Mouse (Mus musculus): ENCODE data around the gene Hist1h3c. TPM values are rescaled to one million over a fixed set of nuclear protein-coding genes. Genes with fewer than 3 reads are reported as not detected.

The Hist1h3c gene
- polyA plus RNA-seq, 1 experiment from 2014 or later: 1.4 TPM

GRCm38 (mm10) chr13:23760972-23761864 is 15.8 kb upstream of the Hist1h3c start, which contains the start of gene Hist1h4a:
Gene Hist1h4a, minus strand, starts transcription at chr13:23761230.
- peak within 1 kb of the TSS; percentile 88 for H3K4me2 ChIP-seq (replicated peaks; ENCODE audit: low read depth)
- H3K9ac ChIP-seq (ENCODE audit: low read depth, low read length): peak within 1 kb of the TSS; percentile 26
- no peak for TF ChIP-seq CTCF (IDR thresholded peaks at IDR 0.05; ENCODE audit: low read depth)
- H3K27me3 ChIP-seq (replicated peaks; ENCODE audit: control insufficient read depth, insufficient read depth, low read length): no peaks in the 10 kb centered on the region
- no peaks in the 10 kb centered on the region for H3K9me3 ChIP-seq (ENCODE audit: control insufficient read depth)
- peak; percentile 66 for ATAC-seq
- peak within 1 kb of the TSS; percentile 44 for H3K4me3 ChIP-seq (ENCODE audit: low read depth, low read length)
- H3K36me3 ChIP-seq (ENCODE audit: control insufficient read depth, insufficient read depth): no peaks in the 10 kb centered on the region
- under 1% methylated on average over 66 of the region's 72 CpGs for WGBS
- H3K27ac ChIP-seq (ENCODE audit: low read depth, low read length): peak within 1 kb of the TSS; percentile 85
- H3K4me1 ChIP-seq (replicated peaks; ENCODE audit: control insufficient read depth, insufficient read depth, low read length): peaks cover 12% of the 10 kb centered on the region

GRCm38 (mm10) chr13:23760240-23760971 is 15.0 kb upstream of the Hist1h3c start:
- peaks cover 12% of the 10 kb centered on the region for H3K4me1 ChIP-seq (replicated peaks; ENCODE audit: control insufficient read depth, insufficient read depth, low read length)
- H3K4me2 ChIP-seq (replicated peaks; ENCODE audit: low read depth): peak overlapping the region; percentile 88
- no peak for ATAC-seq
- peak; percentile 39 for TF ChIP-seq CTCF (IDR thresholded peaks at IDR 0.05; ENCODE audit: low read depth)
- H3K9ac ChIP-seq (ENCODE audit: low read depth, low read length): peak overlapping the region; percentile 26
- no peaks in the 10 kb centered on the region for H3K27me3 ChIP-seq (replicated peaks; ENCODE audit: control insufficient read depth, insufficient read depth, low read length)
- no peaks in the 10 kb centered on the region for H3K36me3 ChIP-seq (ENCODE audit: control insufficient read depth, insufficient read depth)
- no peaks in the 10 kb centered on the region for H3K9me3 ChIP-seq (ENCODE audit: control insufficient read depth)
- WGBS: under 1% methylated on average over 19 of the region's 27 CpGs
- peak overlapping the region; percentile 85 for H3K27ac ChIP-seq (ENCODE audit: low read depth, low read length)
- H3K4me3 ChIP-seq (ENCODE audit: low read depth, low read length): peak overlapping the region; percentile 44

DNA sequence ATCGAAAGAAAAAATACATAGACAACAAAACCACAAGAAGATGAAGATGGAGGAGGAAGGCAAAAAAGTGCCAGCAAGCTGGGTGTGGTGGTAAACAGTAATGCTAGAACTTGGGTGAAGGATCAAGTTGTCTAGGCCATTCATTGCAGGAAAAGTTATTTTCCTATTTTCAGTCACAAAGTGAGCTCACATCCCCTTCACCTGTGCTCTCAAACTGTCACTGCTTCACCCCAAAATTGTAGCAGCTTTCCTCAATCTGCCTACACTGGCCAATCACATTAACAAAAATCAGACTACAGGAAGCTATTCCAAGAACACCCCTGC is 14.5 kb upstream of the Hist1h3c start:
- H3K9ac ChIP-seq (ENCODE audit: low read depth, low read length): no peak overlapping the region
- H3K4me2 ChIP-seq (replicated peaks; ENCODE audit: low read depth): no peak overlapping the region; the same call in 1 of the 2 replicates
- H3K4me3 ChIP-seq (ENCODE audit: low read depth, low read length): no peak overlapping the region
- H3K9me3 ChIP-seq (ENCODE audit: control insufficient read depth): no peaks in the 10 kb centered on the region
- 77% methylated on average over 1 of the region's 1 CpGs for WGBS
- peaks cover 12% of the 10 kb centered on the region for H3K4me1 ChIP-seq (replicated peaks; ENCODE audit: control insufficient read depth, insufficient read depth, low read length)
- no peak for ATAC-seq
- no peak overlapping the region for H3K27ac ChIP-seq (ENCODE audit: low read depth, low read length)
- no peaks in the 10 kb centered on the region for H3K27me3 ChIP-seq (replicated peaks; ENCODE audit: control insufficient read depth, insufficient read depth, low read length)
- H3K36me3 ChIP-seq (ENCODE audit: control insufficient read depth, insufficient read depth): no peaks in the 10 kb centered on the region
- no peak for TF ChIP-seq CTCF (IDR thresholded peaks at IDR 0.05; ENCODE audit: low read depth)

- no peaks in the 10 kb centered on the region for H3K36me3 ChIP-seq (ENCODE audit: control insufficient read depth, insufficient read depth)
- no peak overlapping the region for H3K9ac ChIP-seq (ENCODE audit: low read depth, low read length)
- no peaks in the 10 kb centered on the region for H3K9me3 ChIP-seq (ENCODE audit: control insufficient read depth)
- 82% methylated on average over 3 of the region's 3 CpGs for WGBS
- no peak overlapping the region for H3K4me3 ChIP-seq (ENCODE audit: low read depth, low read length)
- no peaks in the 10 kb centered on the region for H3K27me3 ChIP-seq (replicated peaks; ENCODE audit: control insufficient read depth, insufficient read depth, low read length)
- no peak for TF ChIP-seq CTCF (IDR thresholded peaks at IDR 0.05; ENCODE audit: low read depth)
- H3K4me1 ChIP-seq (replicated peaks; ENCODE audit: control insufficient read depth, insufficient read depth, low read length): peaks cover 10% of the 10 kb centered on the region
- no peak for ATAC-seq
- H3K27ac ChIP-seq (ENCODE audit: low read depth, low read length): no peak overlapping the region
- H3K4me2 ChIP-seq (replicated peaks; ENCODE audit: low read depth): no peak overlapping the region
Measured at GRCm38 (mm10) chr13:23759251-23759771, 13.9 kb upstream of the Hist1h3c start.

- TF ChIP-seq CTCF (IDR thresholded peaks at IDR 0.05; ENCODE audit: low read depth): no peak
- Histone ChIP-seq H3K36me3 (ENCODE audit: control insufficient read depth, insufficient read depth) (no peaks in the 10 kb centered on the region), H3K9me3 (ENCODE audit: control insufficient read depth) (no peaks in the 10 kb centered on the region), H3K9ac (ENCODE audit: low read depth, low read length) (no peak overlapping the region), H3K27me3 (replicated peaks; ENCODE audit: control insufficient read depth, insufficient read depth, low read length) (no peaks in the 10 kb centered on the region), H3K4me2 (replicated peaks; ENCODE audit: low read depth) (peak overlapping the region; percentile 66; the same call in 1 of the 2 replicates), H3K4me1 (replicated peaks; ENCODE audit: control insufficient read depth, insufficient read depth, low read length) (peaks cover 5% of the 10 kb centered on the region; the same call in 1 of the 2 replicates), H3K27ac (ENCODE audit: low read depth, low read length) (no peak overlapping the region), H3K4me3 (ENCODE audit: low read depth, low read length) (no peak overlapping the region)
- 41% methylated on average over 3 of the region's 3 CpGs for WGBS
- no peak for ATAC-seq
Measured at GRCm38 (mm10) chr13:23757921-23758320, 12.5 kb upstream of the Hist1h3c start.

Data from intestine, postnatal 0 days (tissue).